Mouse (Mus musculus) neural tube, embryonic 11.5 days (tissue): Measurements from ENCODE around the gene Pigv. TPM values are rescaled to one million over a fixed set of nuclear protein-coding genes. Genes with fewer than 3 reads are reported as not detected.

Experiments used
- ATAC-seq: fragments of 200-750 bp; cut with Nextera tagmentation; 2 replicates; pipeline ENCODE4 v1.8.0; 2017; ENCODE audit warnings: moderate number of reproducible peaks, mild to moderate bottlenecking, moderate TSS enrichment, moderate library complexity; ENCODE audit not compliant: insufficient read depth, low FRiP score, low TSS enrichment
- DNase-seq: peaks from one replicate; pipeline ENCODE4 v3.0.0-alpha.2; 2015; ENCODE audit warnings: low spot score
- H3K27ac ChIP-seq: fragments of 300-500 bp; sonication (generic); 2 replicates; pipeline ENCODE4 v1.5.1; 2014; ENCODE audit warnings: low read depth, mild to moderate bottlenecking, low read length
- H3K27me3 ChIP-seq: fragments of 300-500 bp; sonication (generic); 2 replicates; pipeline ENCODE4 v1.6.1; 2014; ENCODE audit warnings: mild to moderate bottlenecking, low read length, mixed read lengths; ENCODE audit not compliant: control insufficient read depth, insufficient read depth
- H3K36me3 ChIP-seq: fragments of 300-500 bp; sonication (generic); 2 replicates; pipeline ENCODE4 v1.6.1; 2014; ENCODE audit warnings: mild to moderate bottlenecking, low read length, moderate library complexity, mixed read lengths; ENCODE audit not compliant: control insufficient read depth, insufficient read depth
- H3K4me1 ChIP-seq: fragments of 300-500 bp; sonication (generic); 2 replicates; pipeline ENCODE4 v1.6.1; 2014; ENCODE audit warnings: low read length, mixed read lengths; ENCODE audit not compliant: control insufficient read depth, insufficient read depth
- H3K4me2 ChIP-seq: fragments of 300-500 bp; sonication (generic); 2 replicates; pipeline ENCODE4 v1.6.1; 2014; ENCODE audit warnings: low read depth, mild to moderate bottlenecking, moderate library complexity
- H3K4me3 ChIP-seq: fragments of 300-500 bp; sonication (generic); 2 replicates; pipeline ENCODE4 v1.5.1; 2014; ENCODE audit warnings: low read depth, low read length
- H3K9ac ChIP-seq: fragments of 300-500 bp; sonication (generic); 2 replicates; pipeline ENCODE4 v1.6.1; 2014; ENCODE audit warnings: mild to moderate bottlenecking, low read length
- H3K9me3 ChIP-seq: fragments of 300-500 bp; sonication (generic); 2 replicates; pipeline ENCODE4 v1.6.1; 2016; ENCODE audit warnings: low read length; ENCODE audit not compliant: control insufficient read depth
- WGBS: fragments of 180-500 bp; shearing (Covaris S2); extraction: QIAGEN DNeasy Blood & Tissue Kit; methylation state at CpG from one replicate; pipeline ENCODE4 v1.1.7; 2014; 5-methylcytosine and 5-hydroxymethylcytosine counted together
- polyA plus RNA-seq: library from polyadenylated mRNA; unstranded; fragments of >200 nt; fragmentation: Nextera tagmentation; extraction: Ambion mirVana; gene quantifications from 2 replicates; pipeline ENCODE4 v1.2.1, GENCODE M21; 2014

The Pigv gene
- polyA plus RNA-seq, 1 experiment from 2014 or later = 9.2 TPM

GRCm38 (mm10) chr4:133700905-133701368 is 28.5 kb upstream of the Pigv start:
- Histone ChIP-seq H3K9me3 (no peaks in the 10 kb centered on the region), H3K4me3 (no peak overlapping the region), H3K27me3 (no peaks in the 10 kb centered on the region), H3K36me3 (peaks cover 11% of the 10 kb centered on the region), H3K4me2 (no peak overlapping the region), H3K9ac (no peak overlapping the region), H3K27ac (no peak overlapping the region), H3K4me1 (no peaks in the 10 kb centered on the region)
- ATAC-seq = no peak
- no peak for DNase-seq
- WGBS = 89% methylated on average over 11 of the region's 11 CpGs

DNA sequence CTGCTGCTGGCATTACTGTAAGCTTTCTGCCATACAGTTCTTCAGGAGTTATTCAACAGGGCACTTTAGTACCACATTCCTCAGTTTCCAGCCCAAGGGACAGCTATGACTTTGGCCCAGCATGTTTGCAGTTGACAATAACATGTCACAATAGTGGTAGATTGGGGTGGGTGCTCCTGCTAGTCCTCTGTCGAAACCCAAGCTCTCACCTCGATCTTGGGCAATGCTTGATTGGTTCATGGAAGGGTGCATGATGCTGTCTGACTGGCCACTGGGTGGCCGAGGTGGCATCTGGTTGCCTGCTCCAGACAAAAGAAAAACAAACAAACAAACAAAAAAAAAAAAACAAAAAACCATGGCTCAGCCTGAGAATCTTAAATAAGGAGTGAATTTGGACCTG is 22.9 kb upstream of the Pigv start:
- Histone ChIP-seq H3K9me3 (no peaks in the 10 kb centered on the region), H3K9ac (no peak overlapping the region), H3K4me2 (no peak overlapping the region), H3K27ac (no peak overlapping the region), H3K36me3 (peaks cover 36% of the 10 kb centered on the region), H3K27me3 (no peaks in the 10 kb centered on the region), H3K4me3 (no peak overlapping the region), H3K4me1 (no peaks in the 10 kb centered on the region)
- DNase-seq (no peak), ATAC-seq (no peak)
- 85% methylated on average over 3 of the region's 3 CpGs for WGBS

GRCm38 (mm10) chr4:133690252-133690651 is 17.8 kb upstream of the Pigv start:
- H3K27me3 ChIP-seq = no peaks in the 10 kb centered on the region
- H3K4me2 ChIP-seq = no peak overlapping the region
- 44% methylated on average over 5 of the region's 5 CpGs for WGBS
- no peak for DNase-seq
- no peaks in the 10 kb centered on the region for H3K9me3 ChIP-seq
- ATAC-seq = no peak
- H3K27ac ChIP-seq = no peak overlapping the region
- H3K9ac ChIP-seq = no peak overlapping the region
- H3K4me1 ChIP-seq = no peaks in the 10 kb centered on the region
- H3K36me3 ChIP-seq = peaks cover 64% of the 10 kb centered on the region
- no peak overlapping the region for H3K4me3 ChIP-seq

DNA sequence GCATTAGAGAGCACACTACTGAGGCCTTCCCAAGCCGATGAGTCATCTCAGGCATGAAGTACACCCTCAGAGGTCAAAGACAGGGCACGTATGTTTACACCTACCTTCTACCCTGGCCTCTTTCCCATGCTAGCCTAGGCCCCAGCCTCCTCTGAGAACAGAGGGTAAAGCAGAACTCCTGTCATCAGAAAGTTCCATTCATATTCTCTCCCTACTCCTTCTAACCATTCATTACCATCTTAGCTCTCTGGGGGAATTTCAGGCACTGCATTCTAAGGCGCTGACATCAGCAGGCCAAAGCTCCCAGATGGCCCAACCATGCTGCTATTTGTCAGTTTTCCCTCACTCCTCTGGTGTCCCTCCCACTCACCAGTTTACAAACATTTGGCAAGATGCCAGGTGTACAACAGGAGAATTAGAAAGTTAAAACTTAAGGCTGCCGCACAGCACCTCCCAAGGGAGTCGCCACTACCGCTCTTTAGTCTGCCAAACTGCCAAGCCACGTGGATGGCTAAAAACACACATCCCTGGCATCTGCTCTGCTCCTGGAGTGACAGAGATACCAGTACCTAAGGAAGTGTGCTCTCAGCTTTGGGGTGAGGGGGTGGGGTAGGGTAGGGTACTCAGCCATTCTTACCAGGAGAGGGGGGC is 16.1 kb upstream of the Pigv start:
- 87% methylated on average over 7 of the region's 7 CpGs for WGBS
- Histone ChIP-seq H3K27me3 (no peaks in the 10 kb centered on the region), H3K4me3 (no peak overlapping the region), H3K27ac (no peak overlapping the region), H3K4me1 (no peaks in the 10 kb centered on the region), H3K36me3 (peaks cover 64% of the 10 kb centered on the region), H3K9ac (no peak overlapping the region), H3K9me3 (no peaks in the 10 kb centered on the region), H3K4me2 (no peak overlapping the region)
- ATAC-seq = no peak
- DNase-seq = no peak

GRCm38 (mm10) chr4:133687126-133687525 is 14.7 kb upstream of the Pigv start:
- WGBS = 91% methylated on average over 5 of the region's 5 CpGs
- H3K36me3 ChIP-seq = peaks cover 50% of the 10 kb centered on the region
- ATAC-seq = no peak

GRCm38 (mm10) chr4:133686512-133686911 is 14.1 kb upstream of the Pigv start:
- 90% methylated on average over 11 of the region's 11 CpGs for WGBS
- no peak overlapping the region for H3K27ac ChIP-seq
- H3K27me3 ChIP-seq = no peaks in the 10 kb centered on the region
- ATAC-seq (no peak), DNase-seq (no peak)
- peaks cover 47% of the 10 kb centered on the region for H3K36me3 ChIP-seq
- no peaks in the 10 kb centered on the region for H3K4me1 ChIP-seq
- H3K4me3 ChIP-seq = no peak overlapping the region
- H3K9me3 ChIP-seq = no peaks in the 10 kb centered on the region
- no peak overlapping the region for H3K9ac ChIP-seq
- H3K4me2 ChIP-seq = no peak overlapping the region

More at GRCm38 (mm10) chr4:133687126-133687525, 14.7 kb upstream of the Pigv start:
- no peak overlapping the region for H3K4me3 ChIP-seq
- H3K27me3 ChIP-seq = no peaks in the 10 kb centered on the region
- no peak overlapping the region for H3K27ac ChIP-seq
- no peaks in the 10 kb centered on the region for H3K4me1 ChIP-seq
- no peaks in the 10 kb centered on the region for H3K9me3 ChIP-seq
- no peak for DNase-seq
- H3K4me2 ChIP-seq = no peak overlapping the region
- no peak overlapping the region for H3K9ac ChIP-seq

GRCm38 (mm10) chr4:133680206-133680786 is 7.8 kb upstream of the Pigv start:
- Histone ChIP-seq H3K4me3 (no peak overlapping the region), H3K36me3 (peaks cover 28% of the 10 kb centered on the region), H3K9me3 (no peaks in the 10 kb centered on the region), H3K27me3 (no peaks in the 10 kb centered on the region), H3K27ac (no peak overlapping the region), H3K4me2 (no peak overlapping the region), H3K4me1 (peaks cover 14% of the 10 kb centered on the region), H3K9ac (no peak overlapping the region)
- DNase-seq (no peak), ATAC-seq (no peak)
- 93% methylated on average over 14 of the region's 14 CpGs for WGBS

DNA sequence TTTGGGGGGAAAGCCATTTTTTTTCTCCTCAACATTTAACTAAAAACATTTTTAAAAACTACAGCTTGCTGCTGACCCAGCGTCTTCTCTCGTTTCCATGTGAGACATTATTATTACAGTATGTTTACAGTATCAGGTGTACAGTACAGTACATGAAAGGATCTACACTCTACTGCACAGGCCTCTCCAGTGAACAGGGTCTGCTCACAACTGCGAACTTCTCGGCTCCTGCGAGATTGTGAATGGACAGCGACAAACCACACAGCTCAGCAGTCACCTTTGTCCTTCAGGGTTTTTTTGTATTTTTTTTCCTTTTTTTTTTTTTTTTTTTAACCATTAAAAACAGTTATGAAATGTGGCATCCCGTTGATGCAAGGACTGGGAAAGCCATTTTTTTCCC is 7.2 kb upstream of the Pigv start:
- Histone ChIP-seq H3K4me3 (no peak overlapping the region), H3K4me2 (no peak overlapping the region), H3K4me1 (peaks cover 15% of the 10 kb centered on the region), H3K27ac (no peak overlapping the region), H3K9me3 (no peaks in the 10 kb centered on the region), H3K36me3 (peaks cover 21% of the 10 kb centered on the region), H3K9ac (no peak overlapping the region), H3K27me3 (no peaks in the 10 kb centered on the region)
- DNase-seq = no peak
- ATAC-seq = no peak
- 91% methylated on average over 7 of the region's 7 CpGs for WGBS

DNA sequence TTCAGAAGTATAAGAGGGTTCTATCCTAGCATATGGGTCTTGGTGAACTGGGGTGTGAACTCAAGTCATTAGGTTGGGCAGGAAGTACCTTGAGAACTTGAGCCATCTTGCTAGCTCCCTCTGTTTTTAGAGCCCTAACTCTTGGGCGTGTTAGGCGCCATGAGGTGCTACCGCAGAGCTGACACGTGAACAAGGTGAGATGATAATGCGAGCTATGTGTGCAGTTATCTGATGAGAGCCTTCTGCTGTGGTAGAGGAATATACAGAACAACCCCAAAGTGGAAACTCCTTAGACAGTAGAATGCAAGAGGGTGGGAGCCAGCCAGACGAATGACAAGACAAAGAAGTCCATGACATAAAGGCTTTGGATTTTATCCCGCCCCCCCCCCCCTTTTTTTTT is 4.8 kb upstream of the Pigv start:
- no peak overlapping the region for H3K27ac ChIP-seq

More for the DNA sequence above, 4.8 kb upstream of the Pigv start:
- Histone ChIP-seq H3K4me1 (peaks cover 15% of the 10 kb centered on the region), H3K9ac (no peak overlapping the region), H3K4me2 (no peak overlapping the region), H3K4me3 (no peak overlapping the region), H3K27me3 (no peaks in the 10 kb centered on the region), H3K36me3 (peaks cover 16% of the 10 kb centered on the region), H3K9me3 (no peaks in the 10 kb centered on the region)
- no peak for ATAC-seq
- 77% methylated on average over 7 of the region's 7 CpGs for WGBS
- DNase-seq = no peak
